Mouse (Mus musculus): ENCODE measurements around the gene Ttc16. TPM values are rescaled to one million over a fixed set of nuclear protein-coding genes. Genes with fewer than 3 reads are reported as not detected.

The Ttc16 gene
- polyA plus RNA-seq, 1 experiment from 2014 or later: 0.32 TPM

DNA sequence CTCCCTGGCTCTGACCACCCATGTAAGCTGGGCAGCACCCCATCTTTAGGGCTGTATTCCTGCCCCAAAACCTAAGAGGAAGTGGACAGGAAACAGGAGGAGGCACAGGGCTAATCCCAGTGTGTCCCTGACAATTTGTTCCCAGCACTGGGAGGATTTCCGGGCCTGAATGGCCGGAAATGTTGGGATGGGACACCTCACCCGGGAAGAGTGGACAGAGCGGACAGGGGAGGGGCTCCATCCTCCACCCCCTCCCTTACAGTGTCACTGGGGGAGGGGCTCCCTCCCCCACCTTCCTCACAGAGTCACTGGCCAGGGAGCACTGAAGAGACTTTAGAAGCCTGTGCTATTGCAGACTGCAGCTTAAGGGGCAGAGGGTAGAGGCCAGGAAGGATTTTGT, 40.5 kb downstream of the Ttc16 start:
- H3K27ac ChIP-seq: peak overlapping the region; percentile 54
- H3K4me1 ChIP-seq: peaks cover 67% of the 10 kb centered on the region
- 46% methylated on average over 4 of the region's 4 CpGs for WGBS
- H3K27me3 ChIP-seq (ENCODE audit: poor library complexity, severe bottlenecking): peaks cover 12% of the 10 kb centered on the region
- no peak for DNase-seq (ENCODE audit: extremely low spot score, low spot score)
- H3K4me3 ChIP-seq: no peak overlapping the region
- peaks cover 3% of the 10 kb centered on the region; the same call in 1 of the 2 replicates for H3K36me3 ChIP-seq (replicated peaks)
- no peaks in the 10 kb centered on the region for H3K9me3 ChIP-seq

DNA sequence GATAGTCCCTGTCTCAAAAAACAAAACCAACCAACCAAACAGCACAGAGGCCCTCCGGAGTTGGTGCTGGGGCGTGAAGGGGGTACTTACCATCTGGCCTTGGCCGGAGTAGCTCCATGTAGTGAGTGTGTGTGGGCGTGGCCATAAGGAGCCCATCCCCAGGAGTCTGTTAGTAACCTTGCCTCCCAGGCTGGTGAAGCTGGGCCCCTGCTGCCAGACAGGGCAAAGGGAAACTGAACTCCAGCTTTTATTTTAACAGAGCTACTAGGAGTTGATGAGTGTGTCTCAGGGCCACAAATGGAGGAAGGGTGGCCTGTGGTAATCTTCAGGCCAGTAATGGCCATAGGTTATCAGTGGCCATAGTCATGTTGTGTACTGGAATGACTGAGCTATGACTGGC, 41.0 kb downstream of the Ttc16 start:
- Histone ChIP-seq H3K4me3 (no peak overlapping the region; the same call in 1 of the 2 replicates), H3K4me1 (peaks cover 71% of the 10 kb centered on the region), H3K27ac (peak overlapping the region; percentile 54), H3K36me3 (replicated peaks) (peaks cover 3% of the 10 kb centered on the region; the same call in 1 of the 2 replicates), H3K9me3 (no peaks in the 10 kb centered on the region), H3K27me3 (ENCODE audit: poor library complexity, severe bottlenecking) (peaks cover 7% of the 10 kb centered on the region)
- no peak for DNase-seq (ENCODE audit: extremely low spot score, low spot score)
- WGBS: 45% methylated on average over 4 of the region's 4 CpGs

DNA sequence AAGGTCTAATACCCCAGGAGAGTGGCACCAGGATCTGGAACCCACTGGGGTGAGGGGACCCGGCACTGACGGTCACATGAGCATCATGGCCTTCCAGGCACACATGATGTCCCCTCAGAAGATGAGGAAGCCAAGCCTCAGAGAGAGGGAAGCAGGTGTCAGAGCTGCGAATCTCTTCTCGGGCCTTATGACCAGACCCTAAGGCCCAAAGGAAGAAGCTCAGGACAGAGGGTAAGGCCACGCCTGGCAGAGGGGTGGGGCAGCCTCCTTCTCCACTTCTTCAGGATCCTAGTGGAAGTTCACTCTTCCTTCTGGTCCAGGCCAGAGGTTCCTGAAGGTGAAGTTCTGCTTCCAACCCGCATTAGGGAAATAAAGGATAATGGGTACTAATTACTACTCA, 42.7 kb downstream of the Ttc16 start:
- Histone ChIP-seq H3K4me3 (no peak overlapping the region), H3K9me3 (no peaks in the 10 kb centered on the region), H3K27ac (no peak overlapping the region), H3K36me3 (replicated peaks) (peaks cover 3% of the 10 kb centered on the region; the same call in 1 of the 2 replicates), H3K27me3 (ENCODE audit: poor library complexity, severe bottlenecking) (peaks cover 10% of the 10 kb centered on the region; the same call in 1 of the 2 replicates), H3K4me1 (peaks cover 82% of the 10 kb centered on the region)
- DNase-seq (ENCODE audit: extremely low spot score, low spot score): no peak
- WGBS: 76% methylated on average over 6 of the region's 6 CpGs

DNA sequence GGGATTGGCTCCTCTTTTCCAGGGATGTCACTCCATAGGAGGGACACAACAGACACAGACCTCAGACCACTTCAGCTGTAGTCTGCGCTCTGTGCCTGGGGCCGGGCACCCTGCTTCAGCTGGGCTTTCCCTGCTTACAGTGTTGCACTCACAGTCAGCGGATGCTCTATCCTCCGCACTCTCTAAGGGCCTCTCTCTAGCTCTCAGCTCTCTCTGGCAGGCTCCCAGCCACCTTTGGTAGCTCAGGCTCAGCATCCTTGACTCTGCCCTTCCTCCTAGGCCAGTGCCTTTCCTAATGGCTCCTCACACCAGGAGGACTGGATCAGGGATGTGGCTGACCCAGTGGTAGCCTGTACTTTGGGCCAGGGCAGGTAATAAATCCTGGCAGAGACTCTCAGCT, 43.5 kb downstream of the Ttc16 start:
- H3K27ac ChIP-seq: peak overlapping the region; percentile 74
- DNase-seq (ENCODE audit: extremely low spot score, low spot score): no peak
- peaks cover 84% of the 10 kb centered on the region for H3K4me1 ChIP-seq
- peaks cover 6% of the 10 kb centered on the region; the same call in 1 of the 2 replicates for H3K27me3 ChIP-seq (ENCODE audit: poor library complexity, severe bottlenecking)
- H3K4me3 ChIP-seq: no peak overlapping the region
- 70% methylated on average over 4 of the region's 4 CpGs for WGBS
- no peaks in the 10 kb centered on the region for H3K9me3 ChIP-seq
- H3K36me3 ChIP-seq (replicated peaks): no peaks in the 10 kb centered on the region

DNA sequence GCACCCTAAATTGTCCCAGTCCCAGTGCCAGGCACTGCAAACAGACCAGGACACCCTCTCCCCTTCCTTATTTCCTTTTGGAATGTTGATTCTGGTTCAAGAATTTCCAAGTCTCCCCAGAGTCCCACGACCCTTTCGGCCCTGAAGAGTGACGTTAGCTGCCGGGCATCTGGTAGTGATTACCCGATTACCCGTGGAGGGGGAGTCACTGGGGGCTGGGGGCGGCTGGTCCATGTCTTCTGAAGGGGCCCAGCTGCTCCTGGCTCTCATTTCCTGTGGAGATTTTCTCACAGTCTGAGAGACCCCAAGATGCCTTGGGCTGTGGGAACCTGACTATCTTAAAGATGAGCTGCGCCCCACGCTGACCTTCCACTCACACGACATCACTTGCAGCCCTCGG, 44.6 kb downstream of the Ttc16 start:
- peaks cover 77% of the 10 kb centered on the region for H3K4me1 ChIP-seq
- 54% methylated on average over 11 of the region's 11 CpGs for WGBS
- H3K27me3 ChIP-seq (ENCODE audit: poor library complexity, severe bottlenecking): peaks cover 6% of the 10 kb centered on the region; the same call in 1 of the 2 replicates
- peak overlapping the region; percentile 22 for H3K4me3 ChIP-seq
- H3K27ac ChIP-seq: peak overlapping the region; percentile 74
- H3K36me3 ChIP-seq (replicated peaks): no peaks in the 10 kb centered on the region
- peak; percentile 52 for DNase-seq (ENCODE audit: extremely low spot score, low spot score)
- no peaks in the 10 kb centered on the region for H3K9me3 ChIP-seq

DNA sequence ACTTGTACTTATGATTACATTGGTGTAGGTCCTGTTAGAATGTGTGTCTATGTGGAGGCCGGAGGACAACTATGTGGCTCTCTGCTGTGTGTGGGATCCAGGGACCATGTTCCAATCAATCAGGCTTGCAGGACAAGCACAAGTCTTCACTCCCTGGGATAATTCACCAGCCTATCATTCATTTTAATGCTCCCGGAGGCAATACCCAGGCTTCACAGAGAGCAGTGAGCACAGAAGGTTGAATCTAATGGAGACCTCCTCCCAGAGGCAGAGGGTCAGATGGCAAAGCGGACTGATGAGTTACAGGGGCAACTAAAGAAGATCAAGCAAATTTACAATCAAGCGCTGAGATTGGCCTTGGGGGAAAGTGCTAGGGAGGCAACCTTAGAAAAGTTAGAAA, 45.9 kb downstream of the Ttc16 start:
- DNase-seq (ENCODE audit: extremely low spot score, low spot score): no peak
- Histone ChIP-seq H3K36me3 (replicated peaks) (no peaks in the 10 kb centered on the region), H3K4me3 (0 out of 2 replicates have a peak overlapping the region, but pooled peaks have one; percentile 1), H3K27me3 (ENCODE audit: poor library complexity, severe bottlenecking) (peaks cover 6% of the 10 kb centered on the region; the same call in 1 of the 2 replicates), H3K27ac (peak overlapping the region; percentile 74; the same call in 1 of the 2 replicates), H3K4me1 (peaks cover 70% of the 10 kb centered on the region), H3K9me3 (no peaks in the 10 kb centered on the region)
- WGBS: 78% methylated on average over 4 of the region's 4 CpGs

DNA sequence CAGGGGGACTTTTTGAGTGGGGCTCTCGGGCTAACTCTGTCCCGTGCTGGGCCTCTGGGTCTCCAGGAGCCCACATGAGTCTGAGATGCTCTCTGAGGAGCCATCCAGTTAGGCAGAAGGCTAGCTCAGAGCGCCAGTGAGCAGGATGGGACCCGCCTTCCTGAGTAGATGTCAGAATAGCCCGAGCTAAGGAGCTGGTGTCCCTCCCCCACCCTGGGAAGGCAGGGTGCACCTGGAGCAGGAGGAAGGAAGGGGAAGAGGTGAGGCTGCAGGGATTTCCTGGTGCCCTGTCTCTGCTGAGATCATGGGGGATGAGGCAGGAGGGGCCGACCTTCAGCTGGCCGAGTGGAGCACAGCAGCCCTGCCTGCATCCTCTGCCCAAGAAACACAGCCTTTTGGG, 47.0 kb downstream of the Ttc16 start:
- Histone ChIP-seq H3K36me3 (replicated peaks) (no peaks in the 10 kb centered on the region), H3K4me1 (peaks cover 60% of the 10 kb centered on the region), H3K27me3 (ENCODE audit: poor library complexity, severe bottlenecking) (peaks cover 6% of the 10 kb centered on the region; the same call in 1 of the 2 replicates), H3K9me3 (no peaks in the 10 kb centered on the region), H3K4me3 (peak overlapping the region; percentile 48), H3K27ac (peak overlapping the region; percentile 72)
- WGBS: 64% methylated on average over 7 of the region's 7 CpGs
- DNase-seq (ENCODE audit: extremely low spot score, low spot score): no peak

DNA sequence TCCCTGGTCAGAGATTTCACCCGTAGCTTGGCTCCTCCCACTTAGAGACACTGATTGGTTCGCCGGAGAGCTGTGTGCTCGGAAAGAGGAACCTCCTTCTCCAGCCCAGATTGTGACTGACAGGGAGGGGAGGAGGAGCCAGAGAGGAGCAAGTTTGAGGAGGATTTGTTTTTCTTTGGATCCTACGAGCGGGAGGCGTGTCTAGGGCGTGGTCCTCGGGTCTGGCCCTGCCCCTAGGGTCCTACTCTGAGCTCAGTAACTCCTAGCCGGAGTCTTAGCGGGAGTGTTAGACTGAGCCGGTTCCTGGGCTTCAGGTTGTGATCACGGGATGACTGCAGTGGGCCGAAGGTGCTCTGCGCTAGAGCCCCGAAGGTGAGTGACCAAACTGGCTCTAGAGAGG, 48.0 kb downstream of the Ttc16 start:
- Histone ChIP-seq H3K9me3 (no peaks in the 10 kb centered on the region), H3K4me1 (peaks cover 50% of the 10 kb centered on the region), H3K4me3 (peak overlapping the region; percentile 48), H3K27me3 (ENCODE audit: poor library complexity, severe bottlenecking) (peaks cover 6% of the 10 kb centered on the region; the same call in 1 of the 2 replicates), H3K27ac (peak overlapping the region; percentile 72), H3K36me3 (replicated peaks) (no peaks in the 10 kb centered on the region)
- WGBS: under 1% methylated on average over 16 of the region's 16 CpGs
- DNase-seq (ENCODE audit: extremely low spot score, low spot score): peak; percentile 94

DNA sequence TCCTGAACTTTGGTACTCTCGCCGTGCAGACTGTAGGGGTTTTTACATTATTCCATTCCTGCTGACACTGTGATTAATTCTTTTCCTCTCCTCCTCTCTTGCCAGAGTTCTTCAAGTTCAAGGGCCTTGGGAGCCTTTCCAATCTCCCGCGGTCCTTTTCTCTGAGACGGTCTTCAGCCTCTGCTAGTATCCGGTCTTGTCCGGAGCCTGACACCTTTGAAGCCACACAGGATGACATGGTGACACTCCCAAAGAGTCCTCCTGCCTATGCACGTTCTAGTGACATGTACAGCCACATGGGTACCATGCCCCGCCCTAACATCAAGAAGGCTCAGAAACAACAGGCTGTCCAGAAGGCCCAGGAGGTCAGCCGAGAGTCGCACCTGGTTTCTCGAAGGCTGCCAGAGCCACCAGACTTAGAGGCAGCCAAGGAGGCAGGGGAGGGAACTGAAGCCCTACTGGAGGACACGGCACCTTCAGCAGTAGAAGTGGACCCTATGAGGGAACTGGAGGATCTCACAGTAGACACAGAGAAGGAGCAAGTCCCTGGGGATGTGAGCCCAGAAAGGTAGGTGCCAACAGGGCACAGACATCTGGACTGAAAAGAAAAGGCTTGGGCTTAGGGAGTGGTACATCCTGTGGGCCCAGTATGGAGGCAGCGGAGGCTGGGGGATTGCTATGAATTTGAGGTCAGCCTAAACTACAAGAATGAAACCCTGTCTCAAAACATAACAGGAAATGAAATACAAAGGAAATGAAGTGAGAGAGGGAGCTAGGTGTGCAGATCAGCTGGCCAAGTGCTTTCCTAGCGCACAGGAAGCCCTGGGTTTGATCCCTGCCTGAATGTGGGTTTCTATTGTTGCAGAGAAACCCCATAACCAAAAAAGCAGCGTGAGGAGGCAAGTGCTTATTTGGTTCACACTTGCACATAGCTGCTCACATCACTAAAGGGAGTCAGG, 50.3 kb downstream of the Ttc16 start:
- Histone ChIP-seq H3K4me1 (peaks cover 45% of the 10 kb centered on the region), H3K9me3 (no peaks in the 10 kb centered on the region), H3K27me3 (ENCODE audit: poor library complexity, severe bottlenecking) (peaks cover 6% of the 10 kb centered on the region; the same call in 1 of the 2 replicates), H3K4me3 (no peak overlapping the region), H3K36me3 (replicated peaks) (no peaks in the 10 kb centered on the region), H3K27ac (peak overlapping the region; percentile 40; the same call in 1 of the 2 replicates)
- no peak for DNase-seq (ENCODE audit: extremely low spot score, low spot score)
- WGBS: 87% methylated on average over 16 of the region's 16 CpGs

DNA sequence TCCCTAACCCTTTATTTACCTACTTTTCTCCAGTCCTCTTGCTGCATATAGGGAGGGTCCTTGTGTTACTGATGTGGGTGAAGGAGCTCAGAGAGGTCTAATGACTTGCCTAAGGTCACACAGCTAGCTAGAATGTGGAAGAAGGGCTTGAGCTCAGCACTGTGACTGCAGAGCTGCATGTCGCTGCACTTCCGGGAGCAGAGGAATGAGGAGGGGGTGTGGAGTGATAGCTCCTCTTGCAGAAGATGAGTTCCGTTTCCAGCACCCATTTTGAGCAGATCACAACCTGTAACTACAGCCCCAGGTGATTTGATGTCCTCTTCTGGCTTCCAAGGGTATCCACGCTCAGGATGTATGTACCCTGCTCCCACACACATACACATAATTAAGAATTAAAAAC, 51.3 kb downstream of the Ttc16 start:
- H3K9me3 ChIP-seq: no peaks in the 10 kb centered on the region
- H3K36me3 ChIP-seq (replicated peaks): no peaks in the 10 kb centered on the region
- H3K4me3 ChIP-seq: no peak overlapping the region
- 82% methylated on average over 4 of the region's 4 CpGs for WGBS
- no peak overlapping the region for H3K27ac ChIP-seq
- peaks cover 6% of the 10 kb centered on the region; the same call in 1 of the 2 replicates for H3K27me3 ChIP-seq (ENCODE audit: poor library complexity, severe bottlenecking)
- H3K4me1 ChIP-seq: peaks cover 37% of the 10 kb centered on the region
- DNase-seq (ENCODE audit: extremely low spot score, low spot score): no peak

DNA sequence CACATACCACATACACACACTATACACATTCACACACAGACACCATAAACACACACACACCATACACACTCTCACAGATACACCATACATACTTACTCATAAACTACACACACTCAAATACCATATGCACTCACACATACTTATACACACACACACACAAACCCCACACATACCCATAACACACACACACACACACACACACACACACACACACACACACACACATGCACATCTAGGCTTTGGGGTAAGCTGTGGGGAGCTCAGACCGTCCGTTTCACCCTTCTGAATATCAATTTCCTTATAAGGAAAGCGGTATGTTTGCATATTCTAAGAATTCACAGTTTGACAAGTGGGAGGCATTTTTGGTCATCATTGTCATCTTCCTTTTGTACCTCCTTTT, 52.9 kb downstream of the Ttc16 start:
- DNase-seq (ENCODE audit: extremely low spot score, low spot score): no peak
- Histone ChIP-seq H3K9me3 (no peaks in the 10 kb centered on the region), H3K27me3 (ENCODE audit: poor library complexity, severe bottlenecking) (no peaks in the 10 kb centered on the region), H3K36me3 (replicated peaks) (no peaks in the 10 kb centered on the region), H3K4me3 (no peak overlapping the region), H3K4me1 (peaks cover 32% of the 10 kb centered on the region), H3K27ac (no peak overlapping the region)
- 86% methylated on average over 3 of the region's 3 CpGs for WGBS

DNA sequence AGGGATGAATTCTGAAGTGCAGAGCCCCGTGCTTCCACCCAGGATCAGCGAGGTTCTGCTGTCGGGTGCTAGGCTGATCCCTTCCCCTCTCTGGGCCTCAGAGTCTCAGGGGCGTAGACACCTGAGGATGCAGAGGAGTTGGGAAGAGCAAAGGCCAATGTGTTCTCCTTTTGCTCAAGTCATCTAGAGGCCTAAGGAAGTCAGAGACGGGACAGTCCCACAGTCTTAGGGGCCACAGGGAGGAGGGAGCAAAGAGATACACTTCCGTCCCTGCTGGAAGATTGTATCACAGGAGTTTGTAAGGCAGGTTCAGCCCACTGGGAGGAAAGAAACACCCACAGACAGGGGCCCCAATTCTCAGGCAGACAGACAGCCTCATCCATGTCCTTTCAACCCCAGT, 53.4 kb downstream of the Ttc16 start:
- DNase-seq (ENCODE audit: extremely low spot score, low spot score): no peak
- Histone ChIP-seq H3K4me1 (peaks cover 26% of the 10 kb centered on the region), H3K36me3 (replicated peaks) (no peaks in the 10 kb centered on the region), H3K4me3 (no peak overlapping the region), H3K9me3 (no peaks in the 10 kb centered on the region; the same call in 1 of the 2 replicates), H3K27ac (no peak overlapping the region; the same call in 1 of the 2 replicates), H3K27me3 (ENCODE audit: poor library complexity, severe bottlenecking) (no peaks in the 10 kb centered on the region)
- WGBS: 61% methylated on average over 6 of the region's 6 CpGs

DNA sequence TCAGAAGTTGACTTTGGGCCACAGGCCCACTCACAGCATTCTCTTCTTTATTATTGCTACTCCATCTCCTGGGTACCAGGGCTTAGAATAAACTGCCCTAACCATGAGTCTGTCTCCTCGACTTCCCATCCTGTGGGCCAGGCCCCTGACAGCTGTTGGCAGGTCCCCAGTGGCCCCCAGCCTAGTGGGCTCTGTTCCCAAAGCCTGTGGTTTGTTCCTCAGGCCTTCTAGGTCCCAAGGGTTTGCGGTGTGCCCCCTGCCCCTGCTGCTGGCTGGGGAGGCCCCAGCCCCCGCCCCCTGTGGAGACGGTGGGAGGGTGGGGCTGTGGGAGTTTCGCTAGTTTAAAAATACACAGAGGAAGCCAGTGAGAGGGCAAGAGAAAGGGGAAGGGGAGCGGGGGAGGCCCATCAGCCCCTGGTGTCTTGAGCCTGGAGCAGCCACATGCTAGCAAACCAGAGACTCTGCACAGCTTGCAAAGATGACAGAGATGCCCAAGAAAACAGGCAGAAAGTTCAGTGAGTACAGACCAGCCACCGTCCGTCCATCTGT, 54.7 kb downstream of the Ttc16 start, which contains the start of gene Sh2d3c:
Gene Sh2d3c, plus strand, starts transcription at position 375 of the 549 bp plus-strand sequence.
- Histone ChIP-seq H3K27ac (peak within 1 kb of the TSS; percentile 61), H3K4me3 (no peak within 1 kb of the TSS)

More for the DNA sequence above, 54.7 kb downstream of the Ttc16 start, which contains the start of gene Sh2d3c:
- DNase-seq (ENCODE audit: extremely low spot score, low spot score): no peak
- H3K36me3 ChIP-seq (replicated peaks): no peaks in the 10 kb centered on the region
- H3K27me3 ChIP-seq (ENCODE audit: poor library complexity, severe bottlenecking): no peaks in the 10 kb centered on the region
- no peaks in the 10 kb centered on the region; the same call in 1 of the 2 replicates for H3K9me3 ChIP-seq
- H3K4me1 ChIP-seq: peaks cover 24% of the 10 kb centered on the region
- 66% methylated on average over 8 of the region's 8 CpGs for WGBS
